Mouse (Mus musculus) brain, embryonic 18.5 days (tissue): ENCODE measurements around the gene Pde10a.

ENCODE experiments used
- DNase-seq: peaks from one replicate; pipeline ENCODE4 v3.0.0-alpha.2; 2012; ENCODE audit warnings: low read depth, low spot score

Gene Pde10a

DNA sequence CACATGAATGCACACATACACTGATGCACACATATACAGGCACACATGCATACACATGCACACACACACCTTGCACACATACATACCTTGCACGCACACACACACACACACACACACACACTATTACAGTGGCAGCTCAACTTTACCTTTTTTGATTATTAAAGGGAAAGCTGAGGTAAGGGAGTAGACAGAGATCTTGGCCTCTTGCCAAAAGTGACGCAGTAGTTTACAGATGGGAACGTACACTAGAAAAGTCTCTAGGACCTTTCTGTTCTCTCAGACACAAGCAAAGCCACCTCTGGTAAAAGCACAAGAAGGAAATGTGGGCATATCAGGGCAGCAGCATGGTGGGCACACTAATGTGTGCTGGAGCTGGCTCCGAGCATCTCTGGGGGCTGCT lies 317.5 kb downstream of the Pde10a start:
- DNase-seq: no peak

DNA sequence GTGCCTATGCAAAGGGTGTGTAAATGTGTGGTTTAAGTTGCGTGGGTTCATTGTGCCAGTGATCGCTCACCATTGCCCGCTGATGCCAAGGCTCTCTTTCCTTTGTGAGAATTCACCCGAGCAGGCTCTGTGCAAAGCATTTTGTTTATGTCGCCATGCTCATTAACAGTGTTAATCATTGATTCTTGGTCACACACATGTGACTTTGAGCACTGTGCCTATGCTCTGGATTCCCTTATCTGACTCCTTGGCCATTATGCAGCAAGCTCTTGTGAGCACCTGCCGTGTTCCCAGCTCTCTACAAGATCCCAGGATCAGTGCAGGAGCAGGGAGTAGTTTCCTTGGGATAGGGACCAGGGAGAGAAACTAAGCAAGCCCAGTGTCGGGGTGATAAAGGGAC lies 318.8 kb downstream of the Pde10a start:
- no peak for DNase-seq

DNA sequence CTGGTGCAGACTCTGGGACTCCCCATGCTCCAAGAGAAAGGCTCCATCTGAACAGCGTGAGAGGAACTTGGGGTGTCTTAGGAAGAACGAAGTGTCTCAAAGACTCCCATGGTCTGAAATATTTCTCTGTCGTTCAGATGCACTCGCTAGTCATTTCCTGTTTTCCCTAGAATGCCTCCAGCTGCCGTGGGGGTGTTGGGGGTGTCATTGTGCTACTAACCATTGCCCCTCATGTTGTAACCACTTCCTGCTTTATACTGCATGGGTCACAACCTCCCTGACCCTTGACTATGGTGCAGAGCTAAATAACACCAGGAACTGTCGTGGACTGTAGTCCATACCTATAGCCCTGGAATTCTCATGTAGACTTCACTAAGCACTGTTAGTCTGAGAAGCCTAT lies 321.3 kb downstream of the Pde10a start:
- no peak for DNase-seq

DNA sequence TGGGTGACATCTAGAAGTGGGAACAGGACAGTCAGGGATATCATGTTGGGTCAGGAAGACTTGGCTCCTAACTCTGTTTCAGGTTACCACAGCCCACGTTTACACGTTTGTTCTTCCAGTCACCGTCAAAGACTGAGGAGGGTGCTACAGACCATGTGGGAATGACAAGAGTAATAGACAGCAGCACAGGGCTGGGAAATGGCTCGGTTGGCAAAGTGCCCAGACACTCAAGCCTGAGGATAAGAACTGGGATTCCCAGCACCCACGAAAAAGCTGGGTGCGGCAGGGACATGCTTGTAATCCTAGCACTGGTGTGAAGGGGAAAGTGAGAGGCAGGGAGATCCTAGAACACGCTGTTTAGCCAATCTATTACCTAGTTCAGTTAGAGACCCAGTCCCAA lies 322.4 kb downstream of the Pde10a start:
- DNase-seq: no peak

DNA sequence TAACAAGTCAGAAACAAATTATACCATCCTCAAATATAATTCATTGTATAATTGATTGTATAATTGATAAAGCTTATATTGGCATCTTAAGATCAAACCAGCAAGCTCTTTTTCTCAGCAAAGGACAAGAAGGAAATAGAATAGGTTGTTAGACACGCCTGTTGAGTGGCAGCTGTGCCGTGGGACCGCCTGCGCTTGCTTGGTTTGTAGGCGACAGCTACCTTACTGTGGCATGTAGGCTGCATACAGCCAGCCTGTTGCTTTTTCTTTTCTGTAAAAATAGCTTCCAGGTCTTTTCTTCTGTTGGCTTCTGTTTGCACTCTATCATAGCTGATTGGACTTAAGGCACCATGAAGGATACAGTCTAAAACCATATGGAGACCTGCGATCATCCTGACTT lies 326.7 kb downstream of the Pde10a start:
- no peak for DNase-seq

DNA sequence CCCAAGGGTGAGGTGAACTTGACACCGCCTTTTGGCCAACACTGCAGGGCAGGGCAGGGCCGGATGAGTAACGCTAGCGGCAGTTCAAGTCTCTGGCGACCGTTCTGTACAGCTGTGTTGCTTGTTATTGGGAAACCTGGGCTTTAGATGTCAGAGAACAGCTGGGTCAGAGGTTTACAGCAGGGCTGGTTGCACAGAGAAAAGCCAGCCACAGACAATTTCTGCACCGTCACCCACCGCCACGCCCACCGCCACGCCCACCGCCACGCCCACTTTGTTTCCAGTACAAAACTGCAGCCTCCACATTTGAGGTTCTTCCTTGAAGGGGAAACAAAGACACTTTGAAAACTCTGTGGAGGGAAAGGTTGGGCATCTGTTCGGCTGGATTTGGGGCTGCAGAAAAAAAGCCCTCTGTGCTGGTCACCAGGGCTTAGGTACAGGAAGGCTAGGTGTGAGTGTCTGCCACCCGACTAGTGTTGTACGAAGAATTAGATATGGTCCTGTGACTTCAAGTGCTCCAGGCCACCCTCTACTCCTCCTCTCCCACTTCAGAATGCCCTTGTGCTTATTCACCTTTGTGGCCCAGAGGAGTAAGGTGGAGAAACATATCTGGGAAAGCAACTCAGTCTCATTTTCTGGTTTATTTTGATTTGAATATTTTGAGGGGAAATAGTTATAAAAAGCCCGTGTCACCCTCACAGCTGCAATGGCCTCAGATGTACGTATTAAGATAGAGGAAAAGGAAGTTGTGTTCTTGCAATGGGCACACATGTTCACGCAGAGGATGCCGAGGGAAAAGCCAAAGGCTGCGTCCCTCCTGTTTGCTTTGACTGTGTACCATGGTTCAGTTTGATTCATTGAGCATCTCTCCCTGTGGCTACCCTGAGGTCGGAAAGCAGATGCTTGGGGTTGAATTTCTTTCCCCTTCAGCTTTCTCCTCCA lies 331.5 kb downstream of the Pde10a start:
- DNase-seq: no peak

DNA sequence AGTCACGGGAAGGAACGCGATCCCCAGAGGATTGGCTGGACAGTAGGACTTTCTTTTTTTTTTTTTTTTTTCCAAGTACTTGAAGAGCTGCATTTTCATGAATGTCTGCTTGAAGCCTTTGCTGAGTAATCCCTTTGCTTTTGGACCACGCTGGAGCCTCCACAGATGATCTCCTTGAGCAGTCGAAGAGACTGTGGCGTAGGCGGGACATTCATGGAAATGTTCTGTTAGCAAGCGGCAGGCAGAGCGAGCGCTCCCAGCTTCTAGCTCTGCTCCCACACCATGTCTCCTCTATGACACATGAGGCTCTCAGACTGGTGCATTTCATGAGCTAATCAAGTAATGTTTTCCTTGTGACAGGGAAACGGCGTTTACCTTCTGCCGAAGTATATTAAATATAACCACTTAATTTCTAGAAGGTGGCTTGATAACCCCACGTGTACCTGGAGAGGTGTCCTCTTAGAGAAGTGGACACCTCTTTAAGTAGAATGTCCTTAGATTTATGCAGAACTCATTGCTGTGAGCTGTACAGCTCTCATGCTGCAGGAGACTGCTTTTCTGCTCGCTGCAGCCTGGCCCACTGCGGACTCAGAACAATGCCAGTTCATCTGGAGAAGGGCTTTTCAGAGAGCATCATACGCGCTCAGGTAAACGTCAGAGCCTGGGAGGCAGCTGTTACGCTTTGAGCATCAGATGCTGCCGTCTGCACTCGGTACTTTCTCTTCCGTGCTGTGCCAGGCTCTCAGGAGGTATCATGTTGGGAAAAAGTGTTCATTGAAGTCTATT lies 333.7 kb downstream of the Pde10a start:
- no peak for DNase-seq

DNA sequence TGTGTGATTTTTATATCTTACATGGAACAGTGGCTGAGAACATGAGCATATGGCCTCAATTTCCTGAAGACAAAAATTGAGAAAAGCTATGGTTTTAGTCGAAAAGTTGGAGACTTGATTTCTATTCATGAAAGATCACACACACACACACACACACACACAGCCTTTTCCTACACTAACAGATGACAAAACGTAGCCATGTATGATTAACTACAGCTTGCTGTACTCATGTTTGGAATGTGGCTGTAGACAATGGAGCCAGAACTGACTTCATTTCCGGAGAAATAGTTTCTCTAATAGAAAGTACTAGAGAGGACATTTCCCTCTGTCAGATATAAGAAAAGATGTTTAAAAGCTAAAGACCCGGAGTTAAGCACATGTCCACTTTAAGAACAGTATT lies 334.3 kb downstream of the Pde10a start:
- DNase-seq: no peak

DNA sequence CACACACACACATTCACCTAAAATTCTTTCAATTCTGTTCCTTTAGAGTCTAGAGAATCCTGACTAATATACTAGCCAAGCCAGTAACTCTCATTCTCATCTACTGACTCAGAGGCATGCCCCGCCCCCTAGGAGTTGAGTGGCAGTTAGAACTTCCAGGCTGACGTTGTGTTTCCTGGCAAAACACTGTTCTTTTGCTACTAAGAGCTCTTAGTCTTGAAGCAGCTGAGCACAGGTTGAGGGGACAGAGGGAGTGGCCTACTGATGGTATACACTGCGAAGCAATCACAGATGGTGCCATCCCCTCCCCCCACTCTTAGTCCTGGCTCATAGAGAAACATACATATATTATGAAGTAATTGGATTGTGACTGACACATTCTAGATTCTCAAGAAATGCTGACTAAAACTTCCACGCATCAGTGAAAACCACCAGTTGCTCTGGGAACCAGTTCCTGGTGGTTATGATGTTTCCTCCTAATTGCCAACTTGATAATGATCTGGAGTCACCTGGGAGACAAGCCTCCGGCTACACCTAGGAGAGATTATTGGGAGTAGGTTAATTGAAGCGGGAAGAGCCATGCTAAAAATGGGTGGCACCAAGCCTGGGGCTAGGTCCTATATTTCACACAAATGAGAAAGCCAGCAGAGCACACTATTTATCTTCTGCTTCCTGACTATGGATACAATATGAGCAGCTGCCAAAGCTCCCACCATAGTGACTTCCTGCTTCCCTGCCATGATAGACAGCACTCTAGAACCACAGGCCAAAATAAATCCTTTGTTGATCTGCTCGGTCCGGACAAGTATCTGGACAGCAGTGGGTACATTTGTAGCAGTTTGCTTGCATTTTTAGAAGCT lies 339.7 kb downstream of the Pde10a start:
- DNase-seq: peak; percentile 32

DNA sequence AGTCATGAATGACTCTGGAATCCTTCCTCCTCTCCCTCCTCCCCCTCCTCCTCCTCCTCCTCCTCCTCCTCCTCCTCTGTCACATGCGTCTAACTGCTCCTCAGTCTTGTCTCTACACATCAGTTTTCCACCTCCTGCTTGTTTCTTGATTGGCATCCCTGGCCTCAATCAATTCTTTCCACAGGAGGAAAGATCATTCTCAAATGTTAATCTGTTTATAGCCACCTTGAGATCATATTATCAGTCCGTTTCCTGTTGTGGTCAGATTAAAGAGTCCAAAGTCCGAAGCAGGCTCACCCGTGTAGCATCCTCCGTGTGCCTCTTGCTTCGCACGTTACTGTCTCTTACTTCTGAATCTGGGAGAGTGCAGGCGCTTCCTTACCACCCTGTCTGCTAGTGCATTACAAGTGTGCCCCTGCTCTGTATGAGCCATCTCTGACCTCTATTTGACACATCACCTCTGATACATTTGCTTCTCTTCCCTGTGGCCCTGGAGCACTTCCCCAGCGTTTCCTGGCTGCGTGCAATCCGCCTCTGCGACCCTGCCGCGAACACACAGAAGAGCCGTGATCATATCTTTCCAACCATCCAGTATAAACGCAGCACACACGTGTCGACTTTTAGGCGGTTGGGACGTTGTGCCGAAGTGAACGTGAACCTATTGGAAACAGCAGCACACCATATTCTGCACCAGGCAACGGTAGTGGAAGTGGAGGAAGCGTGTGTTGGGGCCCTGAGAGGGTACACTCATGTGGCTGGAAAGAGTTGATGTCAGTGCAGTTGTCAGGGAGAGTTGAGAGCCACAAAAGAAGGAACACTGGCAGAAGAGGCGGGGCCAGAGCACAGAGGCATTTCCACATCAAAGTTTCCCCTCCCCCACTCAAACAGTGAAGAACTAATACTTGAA lies 342.4 kb downstream of the Pde10a start:
- DNase-seq: no peak

DNA sequence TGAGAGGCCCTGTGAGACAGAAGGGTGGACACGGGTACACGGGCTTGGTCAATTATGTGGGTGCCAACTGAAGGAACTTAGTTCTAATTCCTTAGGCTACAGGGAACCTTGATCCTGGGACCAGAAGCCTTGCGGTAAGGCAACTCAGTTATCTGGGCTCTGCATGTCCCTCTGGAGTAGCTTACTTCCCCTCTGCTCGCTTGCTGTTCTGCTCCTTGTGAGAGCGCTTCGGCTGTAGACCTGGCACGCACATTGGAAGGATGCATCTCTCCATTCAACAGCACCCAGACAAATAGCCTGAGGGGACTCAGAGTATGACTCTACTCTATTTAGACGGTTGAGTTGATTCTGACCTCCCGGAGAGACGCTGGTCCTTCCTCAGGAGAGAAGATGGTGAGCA lies 344.1 kb downstream of the Pde10a start:
- DNase-seq: no peak

DNA sequence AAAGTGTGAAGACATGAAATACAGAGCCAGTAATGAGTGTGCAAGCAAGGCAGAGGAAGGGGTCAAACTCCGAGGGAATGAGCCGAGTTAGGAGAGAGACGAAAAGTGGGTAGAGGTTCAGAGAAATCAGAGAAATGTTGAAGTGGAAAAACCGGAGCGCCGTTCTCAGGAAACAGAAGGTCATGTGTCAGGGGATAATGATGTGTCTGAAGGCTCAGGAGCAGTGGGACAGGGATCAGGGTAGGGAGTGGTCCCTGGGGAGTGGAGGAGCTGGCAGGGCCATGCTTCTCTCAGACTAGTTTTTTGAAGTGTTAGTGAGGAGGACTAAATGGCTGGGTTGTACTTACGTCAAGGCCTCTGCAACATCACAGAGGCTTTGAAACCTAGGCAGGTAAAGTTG lies 345.7 kb downstream of the Pde10a start:
- no peak for DNase-seq

DNA sequence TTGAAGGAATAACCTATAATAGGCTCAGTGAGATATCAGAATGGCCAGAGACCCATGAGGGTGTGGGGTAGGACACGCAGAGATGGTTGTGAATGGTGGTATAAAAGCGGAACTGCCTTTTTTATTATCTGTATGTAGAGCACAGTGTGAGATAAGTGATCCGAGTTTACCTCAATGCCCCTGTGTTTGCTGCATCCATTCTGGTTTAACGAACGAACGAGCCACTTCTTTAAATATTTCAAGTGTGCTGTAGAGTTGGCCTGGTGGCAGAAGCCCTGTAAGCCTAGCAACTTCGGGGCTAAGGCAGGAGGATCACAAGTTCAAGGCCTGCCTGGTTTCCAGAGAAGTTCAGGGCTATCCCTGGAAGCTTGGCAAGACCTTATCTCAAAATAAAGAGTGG lies 346.2 kb downstream of the Pde10a start:
- no peak for DNase-seq

DNA sequence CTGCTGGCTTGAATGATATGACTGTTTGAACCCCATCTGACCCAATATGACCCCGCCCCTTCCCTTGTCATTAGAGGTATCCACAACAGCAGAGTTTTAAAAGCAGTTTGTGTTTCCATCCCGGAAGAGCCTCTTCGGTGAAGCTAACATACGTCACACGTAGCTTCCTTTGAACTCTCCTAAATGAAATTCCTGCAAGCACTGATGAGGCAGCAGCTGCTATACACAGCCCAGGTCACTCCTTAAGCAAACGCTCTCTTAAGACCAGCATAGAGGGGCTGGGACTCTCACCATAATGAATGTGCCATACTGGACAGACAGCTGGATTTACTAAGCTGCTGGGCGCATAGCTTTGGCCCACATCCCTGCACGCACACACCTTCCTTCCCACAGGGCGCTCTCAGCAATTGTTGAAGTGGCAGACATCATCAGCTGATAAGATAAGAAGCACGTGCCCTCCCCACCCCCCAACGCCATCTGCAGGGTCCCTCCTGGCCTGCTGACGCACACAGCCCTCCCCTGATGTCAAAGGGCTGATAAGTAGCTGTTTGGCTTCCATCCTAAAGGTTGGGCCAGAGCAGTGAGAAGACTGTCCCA lies 346.9 kb downstream of the Pde10a start:
- DNase-seq: no peak

DNA sequence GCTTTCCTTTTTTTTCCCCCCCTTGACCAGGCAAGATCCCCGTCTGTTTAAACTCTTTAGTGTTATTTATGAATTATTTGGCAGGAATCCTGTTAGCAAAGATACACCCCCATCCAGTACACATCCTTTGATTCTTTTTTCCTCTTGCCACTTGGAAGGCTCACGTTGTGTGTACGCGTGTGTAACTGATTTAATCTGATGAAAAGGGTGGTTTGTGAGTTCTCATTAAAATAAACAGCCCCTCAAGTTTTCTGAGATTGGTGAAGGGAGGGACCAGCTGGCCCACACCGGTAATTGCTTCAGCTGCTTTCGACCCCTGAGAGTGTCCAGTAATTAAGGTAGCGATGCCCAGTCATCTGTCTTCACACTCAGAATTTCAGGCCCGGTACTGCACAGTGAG lies 347.4 kb downstream of the Pde10a start:
- DNase-seq: no peak

DNA sequence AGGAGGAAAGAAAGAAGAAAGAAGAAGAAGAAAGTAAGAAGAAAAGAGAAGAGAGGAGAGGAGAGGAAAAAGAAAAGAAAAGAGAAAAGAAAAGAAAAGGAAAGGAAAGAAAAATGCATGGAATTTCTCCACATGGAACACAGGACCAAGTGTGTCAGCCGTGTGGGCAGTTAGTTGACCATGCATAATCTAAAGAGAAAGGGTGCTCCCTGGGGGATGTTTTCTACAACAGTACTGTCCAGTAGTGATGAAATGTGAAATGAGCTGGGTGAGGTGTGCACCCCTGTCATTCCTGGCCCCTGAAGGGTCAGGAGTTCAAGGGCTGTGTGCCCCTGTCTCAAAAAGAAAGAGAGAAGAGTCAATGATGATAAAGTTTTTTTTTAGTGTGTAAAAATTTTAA lies 352.9 kb downstream of the Pde10a start:
- DNase-seq: no peak

DNA sequence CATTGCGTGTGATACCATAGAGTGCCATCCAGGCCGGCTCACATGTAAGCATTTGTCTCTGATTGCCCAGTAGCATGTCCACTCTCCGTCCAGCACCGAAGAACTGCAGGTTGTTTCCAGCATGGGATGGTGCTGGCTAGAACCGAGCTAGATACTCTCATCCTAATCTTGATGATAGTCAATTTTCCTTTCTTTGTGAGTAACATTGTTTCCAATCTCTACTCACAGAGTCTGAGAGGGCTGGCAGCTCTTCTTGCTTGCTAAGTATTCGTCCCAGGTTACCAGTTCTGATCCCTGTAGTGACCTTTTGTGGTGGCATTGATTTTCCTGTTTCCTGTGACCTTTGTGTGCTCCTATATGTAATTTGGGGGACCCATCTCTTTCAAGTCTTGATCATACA lies 356.5 kb downstream of the Pde10a start:
- no peak for DNase-seq

DNA sequence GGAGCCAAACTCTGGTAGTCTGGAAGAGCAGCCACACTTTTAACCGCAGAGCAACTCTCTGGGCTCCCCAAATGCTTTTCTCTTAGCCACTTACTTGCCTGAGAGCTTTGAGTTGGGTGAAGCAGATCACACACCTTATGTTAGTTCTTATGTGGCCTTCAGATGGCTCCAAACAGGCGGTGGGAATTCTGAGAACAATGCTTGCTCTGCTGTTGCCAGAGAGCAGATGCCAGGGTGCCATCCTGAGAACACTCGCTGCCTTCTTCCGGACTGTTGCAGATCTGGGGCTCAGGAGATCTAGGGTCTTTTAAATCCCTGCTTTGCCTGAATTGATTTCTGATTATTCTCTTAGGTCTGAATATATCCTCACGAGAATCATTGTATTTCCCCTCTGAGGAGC lies 359.5 kb downstream of the Pde10a start:
- DNase-seq: no peak

DNA sequence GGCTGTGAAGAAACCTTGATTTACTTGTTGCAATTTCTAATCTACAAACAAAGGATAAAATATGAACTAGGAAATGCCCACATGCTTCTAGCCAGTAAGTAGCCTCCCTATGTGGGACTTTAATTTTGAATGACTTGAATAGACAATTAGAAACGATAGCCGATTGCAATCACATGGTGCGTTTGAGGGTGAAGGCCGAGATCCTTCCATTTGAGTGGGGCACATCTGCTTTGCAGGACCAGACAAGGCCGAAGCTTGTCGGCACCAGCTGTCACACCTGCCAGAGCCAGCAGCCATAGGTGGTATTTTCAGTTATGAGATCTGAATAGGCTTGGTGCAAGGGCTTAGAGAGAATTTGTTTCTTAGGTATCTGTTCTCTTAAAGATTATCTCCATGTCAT lies 360.7 kb downstream of the Pde10a start:
- DNase-seq: no peak

DNA sequence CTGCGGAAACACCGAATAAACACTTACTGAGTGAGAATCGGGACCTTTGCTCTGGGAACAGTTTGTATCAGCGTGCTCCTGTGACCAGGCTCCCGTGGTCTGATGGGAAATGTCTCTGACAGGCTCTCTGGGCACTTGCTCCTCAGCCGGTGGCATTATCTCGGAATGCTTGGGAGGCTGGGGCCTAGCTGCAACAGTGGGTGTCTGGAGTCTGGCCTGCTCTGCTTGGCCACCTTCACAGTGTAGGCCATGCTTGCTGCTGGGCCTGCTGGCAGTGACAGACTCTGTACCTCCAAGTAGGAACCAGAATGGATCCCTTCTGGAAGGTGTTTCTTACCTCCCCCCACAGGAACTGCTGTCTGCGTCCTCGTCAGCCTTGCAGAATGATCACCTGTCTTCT lies 362.9 kb downstream of the Pde10a start:
- no peak for DNase-seq

DNA sequence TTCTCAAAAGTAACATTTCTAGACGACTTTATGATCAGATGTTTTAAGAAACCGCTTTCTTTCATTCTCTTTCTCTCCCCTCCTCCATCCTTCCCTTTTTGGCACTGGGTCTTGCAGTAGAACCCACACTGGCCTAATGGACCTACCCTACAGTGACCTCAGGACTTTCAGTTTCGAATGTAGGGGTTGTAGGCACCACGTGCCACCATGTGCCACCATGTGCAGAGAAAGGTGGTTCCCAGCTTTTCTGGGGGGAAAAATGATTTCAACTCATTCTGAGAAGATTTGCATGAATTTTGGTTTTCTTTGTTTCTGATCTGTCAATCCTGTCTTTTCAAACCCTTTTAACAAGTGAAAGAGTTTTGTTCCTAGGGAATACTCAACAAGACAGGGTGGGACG lies 363.5 kb downstream of the Pde10a start:
- DNase-seq: no peak
